Mouse (Mus musculus): ENCODE measurements around the gene Rnf145.

DNA sequence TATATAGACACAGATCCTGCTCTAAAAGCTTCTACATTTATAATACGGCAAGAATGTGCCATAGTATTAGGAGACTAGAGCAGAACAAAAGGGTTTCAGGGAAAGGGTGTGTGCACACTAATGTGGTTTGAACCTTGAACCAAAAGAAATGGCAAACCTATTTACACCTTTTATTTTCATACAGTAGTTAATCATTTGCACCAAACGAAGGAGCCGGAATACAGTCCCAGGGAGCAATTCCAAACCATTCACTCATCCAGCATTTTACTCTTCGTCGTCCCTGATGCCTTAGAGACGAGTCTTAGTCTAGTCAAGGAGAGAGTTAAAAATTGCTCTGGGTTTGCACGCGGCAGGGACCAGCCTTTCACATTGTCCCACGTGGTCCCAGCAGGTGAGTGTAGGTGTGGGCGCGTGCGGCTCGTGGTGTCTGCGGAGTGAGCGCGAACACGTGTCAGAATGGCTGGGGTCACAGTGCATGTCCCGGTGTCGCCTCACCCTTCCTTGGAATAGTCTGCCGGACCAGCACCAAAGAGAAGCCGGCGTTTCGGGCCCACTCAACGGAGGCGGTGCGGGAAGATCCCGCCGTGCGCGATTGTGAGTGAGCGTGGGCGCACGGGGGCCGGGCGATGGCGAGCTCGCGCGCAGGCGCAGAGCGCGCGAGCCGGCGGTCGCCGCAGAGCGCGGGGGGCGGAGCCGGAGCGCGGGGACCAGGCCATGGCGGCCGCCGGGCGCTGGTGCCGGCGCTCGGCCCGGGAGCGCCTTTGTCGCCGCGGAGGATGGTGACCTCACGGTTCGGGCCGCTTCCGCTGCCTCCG, at the start of gene Rnf145:
- TF ChIP-seq POLR2A (IDR thresholded peaks at IDR 0.05; ENCODE audit: insufficient read depth, low read length) (no peak), CTCF (IDR thresholded peaks at IDR 0.05; ENCODE audit: low read depth, low read length) (no peak), EP300 (IDR thresholded peaks at IDR 0.05; ENCODE audit: insufficient read depth, low read depth, low read length) (0 out of 2 replicates have a peak, but pooled peaks have one; percentile 17)

All from ES-Bruce4 (cell line).